Mouse (Mus musculus): ENCODE data around the gene Lrrc41. TPM values are rescaled to one million over a fixed set of nuclear protein-coding genes. Genes with fewer than 3 reads are reported as not detected.
A peak's percentile ranks its signal among the peaks of the same experiment; 100 is the strongest.

The Lrrc41 gene
- total and polyA plus RNA-seq, 2 experiments from 2014 or later: 35.9 to 85.5 TPM

DNA sequence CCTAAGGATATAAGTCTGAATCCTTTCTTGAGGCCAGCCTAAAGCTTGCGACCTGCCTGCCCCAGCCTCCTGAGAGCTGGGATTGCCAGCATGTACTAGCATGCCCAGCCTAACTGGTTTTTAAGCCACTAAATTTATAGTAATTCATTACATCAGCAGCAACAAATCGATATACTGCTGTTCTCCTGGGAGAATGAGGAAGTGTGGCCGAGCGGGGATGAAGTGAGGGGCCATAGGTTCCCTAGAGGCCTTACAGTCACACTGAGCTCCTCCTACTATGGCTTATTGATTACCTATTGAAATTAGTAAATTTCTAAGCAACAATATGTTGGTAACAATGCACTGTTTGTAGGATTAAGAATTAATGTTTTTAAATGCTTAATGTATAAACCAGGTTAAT is 58.1 kb downstream of the Lrrc41 start:
- no peak for DNase-seq (ENCODE audit: low spot score)
- TF ChIP-seq EP300 (IDR thresholded peaks at IDR 0.05; ENCODE audit: low read depth): no peak
- no peak for TF ChIP-seq CTCF (IDR thresholded peaks at IDR 0.05; ENCODE audit: low read depth)
- H3K9me3 ChIP-seq (replicated peaks; ENCODE audit: control insufficient read depth, low read length): no peaks in the 10 kb centered on the region
- no peak overlapping the region for H3K4me3 ChIP-seq (ENCODE audit: low read depth, low read length)
- H3K4me1 ChIP-seq (ENCODE audit: control insufficient read depth, insufficient read depth): no peaks in the 10 kb centered on the region
- no peak overlapping the region for H3K4me2 ChIP-seq (ENCODE audit: low read depth, low read length)
- no peaks in the 10 kb centered on the region for H3K36me3 ChIP-seq (replicated peaks; ENCODE audit: control insufficient read depth, insufficient read depth, low read length)
- H3K27ac ChIP-seq (ENCODE audit: low read depth): no peak overlapping the region
- no peak for ATAC-seq (ENCODE audit: insufficient read depth, low read depth)
- whole genome bisulfite sequencing: 75% methylated on average over 4 of the region's 4 CpGs
- H3K9ac ChIP-seq (replicated peaks; ENCODE audit: low read depth, low read length): no peak overlapping the region
- no peaks in the 10 kb centered on the region for H3K27me3 ChIP-seq (ENCODE audit: control insufficient read depth, insufficient read depth, low read length)

GRCm38 (mm10) chr4:116134990-116135389 is 59.9 kb downstream of the Lrrc41 start:
- Histone ChIP-seq H3K4me1 (ENCODE audit: control insufficient read depth, insufficient read depth) (no peaks in the 10 kb centered on the region), H3K36me3 (replicated peaks; ENCODE audit: control insufficient read depth, insufficient read depth, low read length) (no peaks in the 10 kb centered on the region), H3K4me2 (ENCODE audit: low read depth, low read length) (no peak overlapping the region), H3K4me3 (ENCODE audit: low read depth, low read length) (no peak overlapping the region), H3K27me3 (ENCODE audit: control insufficient read depth, insufficient read depth, low read length) (no peaks in the 10 kb centered on the region), H3K9ac (replicated peaks; ENCODE audit: low read depth, low read length) (no peak overlapping the region), H3K9me3 (replicated peaks; ENCODE audit: control insufficient read depth, low read length) (no peaks in the 10 kb centered on the region), H3K27ac (ENCODE audit: low read depth) (no peak overlapping the region)
- ATAC-seq (ENCODE audit: insufficient read depth, low read depth) (no peak), DNase-seq (ENCODE audit: low spot score) (peak; percentile 75)
- TF ChIP-seq CTCF (IDR thresholded peaks at IDR 0.05; ENCODE audit: low read depth): peak; percentile 88
- no peak for TF ChIP-seq EP300 (IDR thresholded peaks at IDR 0.05; ENCODE audit: low read depth)
- 35% methylated on average over 2 of the region's 2 CpGs for WGBS

DNA sequence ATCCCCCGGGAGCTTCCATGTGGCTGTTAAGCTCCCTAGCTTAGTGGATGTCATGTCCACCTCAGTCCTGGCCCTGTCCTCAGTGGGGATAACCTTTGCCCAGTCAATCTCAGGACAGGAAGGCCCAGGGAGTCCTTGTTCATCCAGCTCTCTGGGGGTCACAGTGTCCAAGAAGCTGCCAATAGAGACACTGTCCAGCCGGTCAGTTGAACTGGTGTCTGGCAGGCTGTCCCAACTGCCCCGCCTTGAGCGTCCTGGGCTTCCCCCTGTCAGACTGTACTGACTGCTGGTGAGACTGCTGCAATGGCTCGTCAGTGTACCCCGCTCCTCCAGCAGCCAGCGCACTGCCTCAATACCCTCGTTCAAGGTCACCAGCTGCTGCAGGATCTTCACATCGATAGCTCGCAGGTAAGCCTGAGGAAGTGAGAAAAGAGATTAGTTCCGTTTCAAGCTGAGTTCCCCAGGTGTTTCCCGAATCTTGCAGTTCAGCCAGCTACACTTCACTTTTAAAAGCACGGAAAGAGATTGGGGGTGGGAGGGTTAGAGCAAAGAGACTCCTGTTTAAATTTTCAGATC is 62.4 kb downstream of the Lrrc41 start:
- Histone ChIP-seq H3K27ac (ENCODE audit: low read depth) (no peak overlapping the region), H3K4me3 (ENCODE audit: low read depth, low read length) (no peak overlapping the region), H3K9me3 (replicated peaks; ENCODE audit: control insufficient read depth, low read length) (no peaks in the 10 kb centered on the region), H3K9ac (replicated peaks; ENCODE audit: low read depth, low read length) (no peak overlapping the region), H3K4me1 (ENCODE audit: control insufficient read depth, insufficient read depth) (no peaks in the 10 kb centered on the region), H3K27me3 (ENCODE audit: control insufficient read depth, insufficient read depth, low read length) (no peaks in the 10 kb centered on the region), H3K4me2 (ENCODE audit: low read depth, low read length) (no peak overlapping the region), H3K36me3 (replicated peaks; ENCODE audit: control insufficient read depth, insufficient read depth, low read length) (no peaks in the 10 kb centered on the region)
- ATAC-seq (ENCODE audit: insufficient read depth, low read depth): no peak
- WGBS: 39% methylated on average over 13 of the region's 13 CpGs
- no peak for TF ChIP-seq EP300 (IDR thresholded peaks at IDR 0.05; ENCODE audit: low read depth)
- no peak for DNase-seq (ENCODE audit: low spot score)

DNA sequence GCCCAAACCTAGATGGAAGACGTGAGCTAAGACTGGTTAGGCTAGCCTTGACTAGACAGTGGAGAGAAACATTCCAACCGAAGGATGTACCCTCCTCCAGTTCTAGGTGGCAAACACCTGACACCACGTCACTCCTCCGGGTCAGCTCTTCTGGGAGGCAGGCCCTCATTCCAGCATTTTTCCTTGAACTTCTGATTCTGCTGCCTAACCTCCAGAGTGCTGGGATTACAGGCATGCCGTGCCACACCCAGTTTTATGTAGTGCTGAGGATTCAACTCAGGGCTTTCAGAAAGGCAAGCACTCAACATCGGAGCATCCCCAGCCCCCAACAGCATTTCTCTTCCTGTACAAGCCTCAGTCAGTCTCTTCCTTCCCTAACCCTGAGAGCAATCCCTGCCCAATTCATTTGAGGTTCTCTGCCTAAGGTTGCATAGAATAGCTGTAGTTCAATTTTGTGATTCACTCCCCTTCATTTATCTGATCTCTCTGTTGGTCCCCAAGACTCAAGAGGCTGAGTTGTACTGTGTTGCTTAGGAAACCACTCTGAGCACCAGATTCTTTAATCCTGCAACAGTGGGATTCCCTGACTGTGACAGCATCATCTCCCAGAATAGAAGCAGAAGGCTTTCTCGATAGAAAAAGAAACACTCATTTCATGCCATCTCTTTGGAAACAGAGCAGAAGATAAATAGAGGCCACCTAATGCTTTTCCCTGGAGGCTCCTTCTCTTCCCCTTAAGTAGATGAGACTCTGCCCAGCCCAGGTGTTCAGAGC is 65.9 kb downstream of the Lrrc41 start:
- 0 out of 2 replicates have a peak, but pooled peaks cover 2% of the 10 kb centered on the region for H3K27me3 ChIP-seq (ENCODE audit: control insufficient read depth, insufficient read depth, low read length)
- H3K4me1 ChIP-seq (ENCODE audit: control insufficient read depth, insufficient read depth): peaks cover 18% of the 10 kb centered on the region; the same call in 1 of the 2 replicates
- WGBS: 72% methylated on average over 7 of the region's 7 CpGs
- ATAC-seq (ENCODE audit: insufficient read depth, low read depth): no peak
- no peak overlapping the region for H3K4me3 ChIP-seq (ENCODE audit: low read depth, low read length)
- no peaks in the 10 kb centered on the region for H3K9me3 ChIP-seq (replicated peaks; ENCODE audit: control insufficient read depth, low read length)
- no peak for TF ChIP-seq CTCF (IDR thresholded peaks at IDR 0.05; ENCODE audit: low read depth)
- no peak for TF ChIP-seq EP300 (IDR thresholded peaks at IDR 0.05; ENCODE audit: low read depth)
- H3K9ac ChIP-seq (replicated peaks; ENCODE audit: low read depth, low read length): no peak overlapping the region
- H3K4me2 ChIP-seq (ENCODE audit: low read depth, low read length): no peak overlapping the region
- no peak for DNase-seq (ENCODE audit: low spot score)
- H3K27ac ChIP-seq (ENCODE audit: low read depth): no peak overlapping the region
- H3K36me3 ChIP-seq (replicated peaks; ENCODE audit: control insufficient read depth, insufficient read depth, low read length): no peaks in the 10 kb centered on the region

- Histone ChIP-seq H3K27me3 (ENCODE audit: control insufficient read depth, insufficient read depth, low read length) (0 out of 2 replicates have a peak, but pooled peaks cover 2% of the 10 kb centered on the region), H3K4me1 (ENCODE audit: control insufficient read depth, insufficient read depth) (peaks cover 18% of the 10 kb centered on the region; the same call in 1 of the 2 replicates), H3K27ac (ENCODE audit: low read depth) (no peak overlapping the region), H3K36me3 (replicated peaks; ENCODE audit: control insufficient read depth, insufficient read depth, low read length) (no peaks in the 10 kb centered on the region), H3K9me3 (replicated peaks; ENCODE audit: control insufficient read depth, low read length) (no peaks in the 10 kb centered on the region), H3K9ac (replicated peaks; ENCODE audit: low read depth, low read length) (no peak overlapping the region), H3K4me3 (ENCODE audit: low read depth, low read length) (no peak overlapping the region), H3K4me2 (ENCODE audit: low read depth, low read length) (no peak overlapping the region)
- TF ChIP-seq CTCF (IDR thresholded peaks at IDR 0.05; ENCODE audit: low read depth) (no peak), EP300 (IDR thresholded peaks at IDR 0.05; ENCODE audit: low read depth) (no peak)
- DNase-seq (ENCODE audit: low spot score): no peak
- WGBS: 82% methylated on average over 1 of the region's 1 CpGs
- ATAC-seq (ENCODE audit: insufficient read depth, low read depth): no peak
These were observed 66.7 kb downstream of the Lrrc41 start for GRCm38 (mm10) chr4:116141736-116142135.
